Mouse (Mus musculus) neural tube, embryonic 11.5 days (tissue): ENCODE data around the gene Ceacam16. TPM values are rescaled to one million over a fixed set of nuclear protein-coding genes. Genes with fewer than 3 reads are reported as not detected.

Experiments used
- ATAC-seq: fragments of 200-750 bp; cut with Nextera tagmentation; 2 replicates; pipeline ENCODE4 v1.8.0; 2017; ENCODE audit warnings: moderate number of reproducible peaks, mild to moderate bottlenecking, moderate TSS enrichment, moderate library complexity; ENCODE audit not compliant: insufficient read depth, low FRiP score, low TSS enrichment
- DNase-seq: peaks from one replicate; pipeline ENCODE4 v3.0.0-alpha.2; 2015; ENCODE audit warnings: low spot score
- H3K27ac ChIP-seq: fragments of 300-500 bp; sonication (generic); 2 replicates; pipeline ENCODE4 v1.5.1; 2014; ENCODE audit warnings: low read depth, mild to moderate bottlenecking, low read length
- H3K27me3 ChIP-seq: fragments of 300-500 bp; sonication (generic); 2 replicates; pipeline ENCODE4 v1.6.1; 2014; ENCODE audit warnings: mild to moderate bottlenecking, low read length, mixed read lengths; ENCODE audit not compliant: control insufficient read depth, insufficient read depth
- H3K36me3 ChIP-seq: fragments of 300-500 bp; sonication (generic); 2 replicates; pipeline ENCODE4 v1.6.1; 2014; ENCODE audit warnings: mild to moderate bottlenecking, low read length, moderate library complexity, mixed read lengths; ENCODE audit not compliant: control insufficient read depth, insufficient read depth
- H3K4me1 ChIP-seq: fragments of 300-500 bp; sonication (generic); 2 replicates; pipeline ENCODE4 v1.6.1; 2014; ENCODE audit warnings: low read length, mixed read lengths; ENCODE audit not compliant: control insufficient read depth, insufficient read depth
- H3K4me2 ChIP-seq: fragments of 300-500 bp; sonication (generic); 2 replicates; pipeline ENCODE4 v1.6.1; 2014; ENCODE audit warnings: low read depth, mild to moderate bottlenecking, moderate library complexity
- H3K4me3 ChIP-seq: fragments of 300-500 bp; sonication (generic); 2 replicates; pipeline ENCODE4 v1.5.1; 2014; ENCODE audit warnings: low read depth, low read length
- H3K9ac ChIP-seq: fragments of 300-500 bp; sonication (generic); 2 replicates; pipeline ENCODE4 v1.6.1; 2014; ENCODE audit warnings: mild to moderate bottlenecking, low read length
- H3K9me3 ChIP-seq: fragments of 300-500 bp; sonication (generic); 2 replicates; pipeline ENCODE4 v1.6.1; 2016; ENCODE audit warnings: low read length; ENCODE audit not compliant: control insufficient read depth
- WGBS: fragments of 180-500 bp; shearing (Covaris S2); extraction: QIAGEN DNeasy Blood & Tissue Kit; methylation state at CpG from one replicate; pipeline ENCODE4 v1.1.7; 2014; 5-methylcytosine and 5-hydroxymethylcytosine counted together
- polyA plus RNA-seq: library from polyadenylated mRNA; unstranded; fragments of >200 nt; fragmentation: Nextera tagmentation; extraction: Ambion mirVana; gene quantifications from 2 replicates; pipeline ENCODE4 v1.2.1, GENCODE M21; 2014

Gene Ceacam16
- polyA plus RNA-seq, 1 experiment from 2014 or later: not detected

DNA sequence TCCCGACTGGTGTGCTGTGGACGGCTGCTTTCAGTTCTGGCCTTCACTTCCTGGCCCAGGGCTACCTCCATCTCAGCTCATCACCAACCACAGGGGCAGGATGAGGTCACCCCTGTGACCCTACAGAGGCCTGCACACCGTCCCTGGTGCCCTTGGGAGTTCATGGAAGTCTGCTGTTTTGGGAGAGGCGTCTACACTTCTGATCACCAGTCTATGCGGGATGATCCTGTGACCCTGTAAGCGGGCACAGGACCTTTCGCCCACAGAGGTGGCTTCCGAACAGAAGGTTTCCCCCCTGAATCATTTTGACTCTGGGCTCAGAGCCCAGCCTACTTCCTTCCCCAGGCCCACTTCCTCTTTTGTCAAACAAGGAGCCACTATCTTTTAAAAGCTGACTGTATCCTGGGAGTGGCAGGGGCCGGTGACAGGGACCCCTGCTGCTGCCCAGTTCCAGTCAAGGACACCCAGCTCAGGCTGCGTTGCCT lies 10.1 kb upstream of the Ceacam16 start:
- no peak overlapping the region for H3K4me3 ChIP-seq
- no peaks in the 10 kb centered on the region for H3K4me1 ChIP-seq
- ATAC-seq: no peak
- no peak overlapping the region for H3K4me2 ChIP-seq
- no peaks in the 10 kb centered on the region for H3K36me3 ChIP-seq
- H3K27ac ChIP-seq: no peak overlapping the region
- no peak overlapping the region for H3K9ac ChIP-seq
- H3K9me3 ChIP-seq: peaks cover 3% of the 10 kb centered on the region; the same call in 1 of the 2 replicates
- H3K27me3 ChIP-seq: no peaks in the 10 kb centered on the region
- 66% methylated on average over 10 of the region's 10 CpGs for WGBS
- DNase-seq: no peak

DNA sequence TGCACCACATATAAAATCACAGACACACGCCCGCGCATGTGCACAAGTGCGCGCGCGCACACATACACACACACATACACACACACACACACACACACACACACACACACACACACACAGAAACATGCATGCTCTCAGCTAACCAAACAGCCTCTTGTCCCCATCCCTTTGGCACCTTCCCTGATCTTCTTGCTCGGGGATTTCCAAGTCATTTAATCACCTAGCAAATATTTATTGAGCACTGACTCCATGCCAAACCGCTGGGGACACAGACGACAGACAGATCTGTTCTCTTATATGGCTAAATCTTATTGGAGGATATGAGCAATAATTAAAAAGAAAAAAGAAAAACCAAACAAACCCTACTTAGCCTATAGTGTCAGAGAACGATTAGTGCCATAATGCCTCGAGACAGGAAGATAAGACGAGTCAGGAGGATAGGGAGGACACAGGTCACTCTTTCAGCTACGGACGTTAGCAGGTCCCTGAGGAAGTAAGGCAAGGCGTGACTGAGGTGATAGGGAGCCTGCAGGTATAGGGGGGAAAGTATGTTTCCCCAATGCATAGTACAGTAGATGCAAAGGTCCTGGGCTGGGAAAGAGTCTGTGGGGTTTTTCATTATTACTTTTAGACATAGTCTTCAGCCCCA lies 6.8 kb upstream of the Ceacam16 start:
- Histone ChIP-seq H3K27me3 (no peaks in the 10 kb centered on the region), H3K9ac (no peak overlapping the region), H3K27ac (no peak overlapping the region), H3K4me3 (no peak overlapping the region), H3K4me1 (no peaks in the 10 kb centered on the region), H3K36me3 (no peaks in the 10 kb centered on the region), H3K9me3 (0 out of 2 replicates have a peak, but pooled peaks cover 3% of the 10 kb centered on the region), H3K4me2 (no peak overlapping the region)
- ATAC-seq: no peak
- 91% methylated on average over 16 of the region's 16 CpGs for WGBS
- DNase-seq: no peak

DNA sequence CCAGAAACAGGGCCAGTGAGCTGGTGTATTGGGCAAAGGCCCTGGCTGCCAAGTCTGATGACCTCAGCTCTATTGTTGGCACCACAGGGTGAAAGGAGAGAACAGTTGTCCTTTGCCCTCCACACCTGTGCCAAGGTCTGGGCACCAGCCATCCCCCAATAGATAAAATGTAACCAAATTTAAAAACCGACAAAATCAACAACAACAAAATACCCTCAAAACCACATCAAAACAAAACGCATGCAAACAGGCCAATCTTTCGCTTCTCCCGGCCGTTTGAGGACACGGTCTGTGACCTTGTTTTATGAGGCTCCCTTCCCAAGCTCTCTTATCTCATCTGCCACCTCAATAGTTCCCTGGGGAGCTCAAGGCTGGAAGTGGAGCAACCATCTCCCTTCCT lies 5.4 kb upstream of the Ceacam16 start:
- Histone ChIP-seq H3K4me3 (no peak overlapping the region), H3K36me3 (no peaks in the 10 kb centered on the region), H3K4me2 (no peak overlapping the region), H3K27ac (no peak overlapping the region), H3K9ac (no peak overlapping the region), H3K27me3 (no peaks in the 10 kb centered on the region), H3K9me3 (0 out of 2 replicates have a peak, but pooled peaks cover 3% of the 10 kb centered on the region), H3K4me1 (no peaks in the 10 kb centered on the region)
- WGBS: 87% methylated on average over 6 of the region's 6 CpGs
- DNase-seq (no peak), ATAC-seq (no peak)

DNA sequence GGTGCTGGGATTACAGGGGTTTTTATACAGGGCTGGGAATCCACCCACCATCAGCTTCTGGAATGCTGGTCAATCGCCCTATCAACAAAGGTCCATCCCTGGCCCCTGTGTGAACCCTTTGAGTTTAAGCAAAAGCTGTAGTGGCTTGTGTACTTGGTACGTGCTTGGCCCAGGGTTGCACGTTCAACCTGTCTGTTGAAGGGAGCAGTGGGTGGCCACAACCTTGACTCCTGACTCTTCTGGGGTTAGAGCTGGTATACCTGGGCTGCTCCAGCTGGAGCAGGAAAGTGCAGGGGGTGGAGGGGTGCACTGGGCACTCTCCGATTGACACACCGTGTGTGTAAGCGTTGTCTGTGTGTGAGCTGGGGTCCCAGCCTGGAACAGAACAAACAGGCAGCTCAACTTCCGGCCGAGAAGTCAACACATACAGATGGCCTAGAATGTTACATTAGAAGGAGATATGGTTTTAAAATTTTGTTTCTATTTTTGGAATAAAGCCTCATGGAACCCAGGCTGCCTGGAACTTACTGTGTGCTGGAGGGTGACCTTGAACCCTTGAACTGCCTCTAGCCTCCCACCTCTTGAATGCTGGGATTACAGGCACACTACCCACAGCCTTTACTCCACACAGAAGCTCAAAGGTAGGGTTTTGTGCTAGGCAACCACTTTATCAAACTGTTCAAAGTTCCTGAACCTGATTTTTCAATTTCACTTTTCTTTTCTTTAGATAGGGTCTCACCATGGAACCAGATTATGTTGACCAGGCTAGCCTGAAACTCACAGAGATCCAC lies 4.3 kb upstream of the Ceacam16 start:
- H3K4me3 ChIP-seq: no peak overlapping the region
- no peaks in the 10 kb centered on the region for H3K27me3 ChIP-seq
- no peak overlapping the region for H3K9ac ChIP-seq
- DNase-seq: no peak
- H3K4me2 ChIP-seq: no peak overlapping the region
- no peaks in the 10 kb centered on the region for H3K4me1 ChIP-seq
- H3K27ac ChIP-seq: no peak overlapping the region
- 82% methylated on average over 8 of the region's 8 CpGs for WGBS
- H3K36me3 ChIP-seq: no peaks in the 10 kb centered on the region
- no peak for ATAC-seq
- 0 out of 2 replicates have a peak, but pooled peaks cover 3% of the 10 kb centered on the region for H3K9me3 ChIP-seq

DNA sequence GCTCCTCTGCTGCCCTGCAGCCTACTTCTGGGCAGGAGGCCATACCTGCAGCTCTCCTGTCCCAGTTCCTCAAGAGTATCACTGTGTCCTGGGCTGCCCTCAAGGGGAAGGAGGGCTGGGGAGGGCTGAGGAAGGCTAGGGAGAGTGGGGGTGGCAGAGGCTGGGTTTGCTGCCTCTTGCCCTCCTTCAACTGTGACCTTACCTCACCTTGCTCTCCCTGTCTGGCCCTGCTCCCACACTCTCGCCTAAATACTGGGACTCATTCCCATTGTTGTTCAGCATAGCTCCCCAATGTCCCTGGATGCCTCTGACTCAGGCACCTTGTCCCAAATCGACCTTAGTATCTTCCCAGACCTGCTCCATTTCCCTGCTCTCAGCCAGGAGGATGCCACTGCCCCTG lies 3.1 kb upstream of the Ceacam16 start:
- WGBS: 46% methylated on average over 2 of the region's 2 CpGs
- ATAC-seq (no peak), DNase-seq (no peak)
- Histone ChIP-seq H3K4me3 (no peak overlapping the region), H3K9ac (no peak overlapping the region), H3K4me1 (no peaks in the 10 kb centered on the region), H3K9me3 (0 out of 2 replicates have a peak, but pooled peaks cover 2% of the 10 kb centered on the region), H3K27me3 (no peaks in the 10 kb centered on the region), H3K27ac (no peak overlapping the region), H3K4me2 (no peak overlapping the region), H3K36me3 (no peaks in the 10 kb centered on the region)

DNA sequence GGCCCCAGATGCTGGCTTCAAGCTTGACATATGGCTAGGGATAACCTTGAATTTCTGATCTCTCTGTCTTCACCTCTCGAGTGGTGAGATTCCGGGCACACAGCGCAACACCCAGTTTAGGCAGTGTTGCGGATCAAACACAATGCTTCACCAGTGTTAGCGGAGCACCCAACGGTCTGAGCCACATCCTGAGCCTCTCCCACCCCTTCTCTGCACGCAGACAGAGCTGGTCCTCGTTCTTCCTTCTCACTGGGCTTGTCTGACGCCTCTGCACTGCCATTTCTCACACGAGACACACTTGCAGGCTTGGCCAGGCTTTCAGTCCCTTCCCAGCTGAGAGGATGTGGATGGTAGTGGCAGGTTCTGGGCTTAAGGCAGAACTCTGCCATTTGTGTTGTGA lies 1.4 kb downstream of the Ceacam16 start:
- Histone ChIP-seq H3K9me3 (no peaks in the 10 kb centered on the region), H3K27me3 (no peaks in the 10 kb centered on the region), H3K4me3 (no peak overlapping the region), H3K4me1 (no peaks in the 10 kb centered on the region), H3K9ac (no peak overlapping the region), H3K27ac (no peak overlapping the region), H3K4me2 (no peak overlapping the region), H3K36me3 (no peaks in the 10 kb centered on the region)
- DNase-seq: no peak
- ATAC-seq: no peak
- 75% methylated on average over 10 of the region's 10 CpGs for WGBS

DNA sequence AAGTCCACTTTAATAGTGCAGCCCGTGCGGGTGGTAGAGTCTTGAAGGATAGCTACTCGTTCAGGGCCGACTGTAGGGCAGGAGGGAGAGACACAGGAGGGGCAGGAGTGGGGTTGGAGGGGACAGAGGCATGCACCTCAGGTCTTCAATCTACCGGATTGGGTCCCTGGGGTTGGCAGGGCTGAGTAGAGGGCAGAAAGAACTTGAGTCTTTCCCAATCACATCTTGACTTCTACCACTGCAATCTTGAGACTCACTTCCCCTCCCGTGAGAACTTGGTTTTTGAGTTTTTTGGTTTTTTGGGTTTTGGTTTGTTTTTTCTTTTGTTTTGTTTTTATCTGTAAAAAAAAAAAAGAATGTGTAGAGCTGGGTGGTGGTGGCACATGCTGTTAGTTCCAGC lies 4.8 kb downstream of the Ceacam16 start:
- WGBS: 90% methylated on average over 6 of the region's 6 CpGs
- H3K36me3 ChIP-seq: no peaks in the 10 kb centered on the region
- no peaks in the 10 kb centered on the region for H3K9me3 ChIP-seq
- H3K4me3 ChIP-seq: no peak overlapping the region
- no peak overlapping the region for H3K4me2 ChIP-seq
- ATAC-seq: no peak
- H3K27ac ChIP-seq: no peak overlapping the region
- no peak overlapping the region for H3K9ac ChIP-seq
- peaks cover 4% of the 10 kb centered on the region; the same call in 1 of the 2 replicates for H3K27me3 ChIP-seq
- DNase-seq: no peak
- H3K4me1 ChIP-seq: no peaks in the 10 kb centered on the region

DNA sequence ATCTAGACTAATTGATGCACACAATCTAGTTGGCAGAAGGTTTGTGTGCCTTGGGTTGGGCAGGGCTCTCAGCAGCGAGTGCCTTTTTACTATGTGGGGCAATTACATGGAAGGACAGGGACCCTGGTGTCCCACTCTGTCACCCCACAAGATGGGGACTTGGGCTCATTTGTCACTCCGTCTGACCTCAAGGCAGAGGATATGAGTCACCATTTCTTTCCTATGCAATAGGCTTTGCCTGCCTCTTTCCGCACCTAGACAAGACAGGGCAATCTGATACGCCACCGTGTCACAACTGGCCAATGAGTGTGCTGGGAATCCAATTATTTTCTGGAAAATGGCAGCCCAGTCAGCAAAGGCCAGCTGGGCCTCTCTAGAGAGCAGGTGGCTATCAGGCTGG lies 5.4 kb downstream of the Ceacam16 start:
- 81% methylated on average over 5 of the region's 5 CpGs for WGBS

More for the DNA sequence above, 5.4 kb downstream of the Ceacam16 start:
- H3K9me3 ChIP-seq: no peaks in the 10 kb centered on the region
- no peaks in the 10 kb centered on the region for H3K36me3 ChIP-seq
- peaks cover 4% of the 10 kb centered on the region; the same call in 1 of the 2 replicates for H3K27me3 ChIP-seq
- no peak overlapping the region for H3K9ac ChIP-seq
- ATAC-seq (no peak), DNase-seq (no peak)
- H3K4me3 ChIP-seq: no peak overlapping the region
- no peaks in the 10 kb centered on the region for H3K4me1 ChIP-seq
- no peak overlapping the region for H3K4me2 ChIP-seq
- H3K27ac ChIP-seq: no peak overlapping the region
